8 mouse cellular contexts compared by ENCODE assay signal in genomic region chr9:90125416-90126099, GRCm38 (mm10). TPM values are rescaled to one million over a fixed set of nuclear protein-coding genes. Genes with fewer than 3 reads are reported as not detected.
DNase-seq lines count a peak whose midpoint lies in the region; ATAC-seq and TF ChIP-seq lines count a peak whose summit lies in the region.

No protein-coding gene starts in this region.

- DNase-seq in heart, adult 18-20 months: no peak
- DNase-seq in MEL-GATA-1-ER (ENCODE audit: extremely low read depth, low read depth): peak; percentile 58
- no peak for DNase-seq in heart, postnatal 0 days (ENCODE audit: low spot score)
- no peak for DNase-seq in midbrain, embryonic 10.5 days (ENCODE audit: low spot score)
- no peak for DNase-seq in left cerebral cortex, postnatal 10 days (ENCODE audit: extremely low spot score in 1 of 2, low spot score in 2 of 2)
- no peak for DNase-seq in cerebellum, postnatal 10 days
- DNase-seq in cerebellum, postnatal 14 days: no peak

- H3K9me3 ChIP-seq in heart, embryonic 14.5 days (ENCODE audit: control insufficient read depth, low read length): no peaks in the 10 kb centered on the region
- H3K9me3 ChIP-seq in heart, postnatal 0 days (replicated peaks; ENCODE audit: control insufficient read depth, low read length): no peaks in the 10 kb centered on the region
- H3K9me3 ChIP-seq in midbrain, embryonic 10.5 days (replicated peaks): no peaks in the 10 kb centered on the region

- intact Hi-C loops in left cerebral cortex, postnatal 10 days (cut with DNase I): no loop called here

- H3K27me3 ChIP-seq in heart, embryonic 14.5 days (ENCODE audit: control insufficient read depth, insufficient read depth, low read length): no peaks in the 10 kb centered on the region
- no peaks in the 10 kb centered on the region for H3K27me3 ChIP-seq in heart, postnatal 0 days (ENCODE audit: control insufficient read depth, insufficient read depth, low read length)
- no peaks in the 10 kb centered on the region for H3K27me3 ChIP-seq in midbrain, embryonic 10.5 days (ENCODE audit: low read depth, poor library complexity, severe bottlenecking)

- peaks cover 5 to 16% of the 10 kb centered on the region in 2 experiments; a peak in 3 of 4 replicates for H3K4me1 ChIP-seq in heart, embryonic 14.5 days (ENCODE audit: control insufficient read depth in 2 of 2, insufficient read depth in 2 of 2, low read length in 2 of 2)
- H3K4me1 ChIP-seq in heart, postnatal 0 days (ENCODE audit: control insufficient read depth, insufficient read depth): 0 out of 2 replicates have a peak, but pooled peaks cover 8% of the 10 kb centered on the region
- H3K4me1 ChIP-seq in midbrain, embryonic 10.5 days: peaks cover 13% of the 10 kb centered on the region

- WGBS in heart, embryonic 14.5 days: 17% methylated on average over 7 of the region's 7 CpGs
- 25% methylated on average over 7 of the region's 7 CpGs for WGBS in heart, postnatal 0 days
- 14% methylated on average over 7 of the region's 7 CpGs for WGBS in midbrain, embryonic 10.5 days

- peak overlapping the region; percentile 65 for H3K4me2 ChIP-seq in heart, embryonic 14.5 days (ENCODE audit: low read length)
- H3K4me2 ChIP-seq in heart, postnatal 0 days (ENCODE audit: low read depth, low read length): peak overlapping the region; percentile 59

- H3K36me3 ChIP-seq in heart, embryonic 14.5 days (ENCODE audit: control insufficient read depth, insufficient read depth, low read length): no peaks in the 10 kb centered on the region
- H3K36me3 ChIP-seq in heart, postnatal 0 days (replicated peaks; ENCODE audit: control insufficient read depth, insufficient read depth, low read length): no peaks in the 10 kb centered on the region
- no peaks in the 10 kb centered on the region for H3K36me3 ChIP-seq in midbrain, embryonic 10.5 days

- ATAC-seq in heart, embryonic 14.5 days (ENCODE audit: insufficient number of reproducible peaks, insufficient read depth, low FRiP score, low read depth): no peak
- ATAC-seq in heart, postnatal 0 days (ENCODE audit: insufficient read depth, low read depth): no peak

- H3K9ac ChIP-seq in heart, embryonic 14.5 days (ENCODE audit: low read length): peak overlapping the region; percentile 59
- peak overlapping the region; percentile 45; the same call in 1 of the 2 replicates for H3K9ac ChIP-seq in heart, postnatal 0 days (replicated peaks; ENCODE audit: low read depth, low read length)

- TF ChIP-seq EP300 in heart, postnatal 0 days (IDR thresholded peaks at IDR 0.05; ENCODE audit: low read depth): no peak

- H3K27ac ChIP-seq in heart, embryonic 14.5 days (replicated peaks in 1 of 2; ENCODE audit: control insufficient read depth in 1 of 2, insufficient read depth in 1 of 2, low read depth in 2 of 2, low read length in 2 of 2): no peak overlapping the region
- H3K27ac ChIP-seq in heart, postnatal 0 days (ENCODE audit: low read depth): no peak overlapping the region
- H3K27ac ChIP-seq in midbrain, embryonic 10.5 days (replicated peaks): no peak overlapping the region

- TF ChIP-seq CTCF in heart, postnatal 0 days (IDR thresholded peaks at IDR 0.05; ENCODE audit: low read depth): no peak

- H3K4me3 ChIP-seq in heart, embryonic 14.5 days (ENCODE audit: control insufficient read depth in 1 of 2, insufficient read depth in 1 of 2, low read depth in 1 of 2, low read length in 2 of 2): peak overlapping the region; percentile 24 to 40; a peak in 3 of 4 replicates
- H3K4me3 ChIP-seq in heart, postnatal 0 days (ENCODE audit: low read depth, low read length): peak overlapping the region; percentile 45
- H3K4me3 ChIP-seq in midbrain, embryonic 10.5 days: peak overlapping the region; percentile 47

RNA-seq across cellular contexts. Expression of gene Morf4l1, which starts 11.0 kb away (rescaled TPM):
- polyA plus RNA-seq in heart, embryonic 14.5 days (2014; fragmentation: Nextera tagmentation; extraction: Ambion mirVana): 314 and 344 TPM in 2 replicates
- total RNA-seq in heart, adult 18-20 months (2021): 100 to 1,000 TPM; 259 to 276 TPM
- total RNA-seq in heart, postnatal 0 days (2014; rRNA removed; ENCODE audit: low replicate concordance): 92.5 and 111 TPM in 2 replicates
- 293 and 300 TPM in 2 replicates for polyA plus RNA-seq in heart, postnatal 0 days (2015; fragmentation: Nextera tagmentation; extraction: Ambion mirVana)
- polyA plus RNA-seq in midbrain, embryonic 10.5 days (2016; fragmentation: Nextera tagmentation; extraction: Ambion mirVana): 603 and 629 TPM in 2 replicates
- total RNA-seq in left cerebral cortex, postnatal 10 days (2021): 100 to 1,000 TPM; 407 to 420 TPM

RNA-seq across cellular contexts. Expression of gene Adamts7, which starts 37.3 kb away (rescaled TPM):
- 6.9 and 8.8 TPM in 2 replicates for polyA plus RNA-seq in heart, embryonic 14.5 days (2014; fragmentation: Nextera tagmentation; extraction: Ambion mirVana)
- total RNA-seq in heart, adult 18-20 months (2021): 1 to 10 TPM; 7.6 to 8.4 TPM
- total RNA-seq in heart, postnatal 0 days (2014; rRNA removed; ENCODE audit: low replicate concordance): 12.8 and 34.4 TPM in 2 replicates
- 7.6 and 8.3 TPM in 2 replicates for polyA plus RNA-seq in heart, postnatal 0 days (2015; fragmentation: Nextera tagmentation; extraction: Ambion mirVana)
- 16.7 and 21.0 TPM in 2 replicates for polyA plus RNA-seq in midbrain, embryonic 10.5 days (2016; fragmentation: Nextera tagmentation; extraction: Ambion mirVana)
- 1 to 10 TPM in 1 of 2 experiments, under 1 TPM in 1; 0.94 to 1.1 TPM for total RNA-seq in left cerebral cortex, postnatal 10 days (2021)
